Mouse (Mus musculus): Measurements from ENCODE around the gene Tekt4. TPM values are rescaled to one million over a fixed set of nuclear protein-coding genes. Genes with fewer than 3 reads are reported as not detected.

The Tekt4 gene
- polyA plus RNA-seq, 1 experiment from 2014 or later: not detected

- no peak for ATAC-seq (replicated peaks; ENCODE audit: low FRiP score, low read depth)
- 53% methylated on average over 7 of the region's 7 CpGs for WGBS
These were observed 54.6 kb downstream of the Tekt4 start for GRCm38 (mm10) chr17:25508860-25509577.

GRCm38 (mm10) chr17:25510074-25510830 is 55.8 kb downstream of the Tekt4 start:
- ATAC-seq (replicated peaks; ENCODE audit: low FRiP score, low read depth): no peak
- 57% methylated on average over 10 of the region's 10 CpGs for WGBS
- no peak for DNase-seq (ENCODE audit: low spot score)

More at GRCm38 (mm10) chr17:25508860-25509577, 54.6 kb downstream of the Tekt4 start:
- TF ChIP-seq CTCF (IDR thresholded peaks at IDR 0.05; ENCODE audit: low read depth): peak; percentile 60
- no peak overlapping the region for H3K4me3 ChIP-seq (replicated peaks; ENCODE audit: low read depth, low read length)
- H3K27ac ChIP-seq: no peak overlapping the region
- no peaks in the 10 kb centered on the region for H3K36me3 ChIP-seq (ENCODE audit: insufficient read depth, low read length)
- H3K9ac ChIP-seq (ENCODE audit: low read depth, low read length): no peak overlapping the region
- no peaks in the 10 kb centered on the region for H3K27me3 ChIP-seq (ENCODE audit: insufficient read depth, low read length)
- H3K4me2 ChIP-seq (ENCODE audit: low read length): no peak overlapping the region
- no peaks in the 10 kb centered on the region for H3K9me3 ChIP-seq (replicated peaks; ENCODE audit: low read length)
- peak; percentile 38 for DNase-seq (ENCODE audit: low spot score)
- no peaks in the 10 kb centered on the region for H3K4me1 ChIP-seq (replicated peaks; ENCODE audit: insufficient read depth, low read length)

GRCm38 (mm10) chr17:25511876-25512275 is 57.5 kb downstream of the Tekt4 start:
- Histone ChIP-seq H3K4me1 (replicated peaks; ENCODE audit: insufficient read depth, low read length) (no peaks in the 10 kb centered on the region), H3K36me3 (ENCODE audit: insufficient read depth, low read length) (no peaks in the 10 kb centered on the region), H3K9me3 (replicated peaks; ENCODE audit: low read length) (no peaks in the 10 kb centered on the region), H3K27me3 (ENCODE audit: insufficient read depth, low read length) (no peaks in the 10 kb centered on the region), H3K4me2 (ENCODE audit: low read length) (no peak overlapping the region), H3K27ac (no peak overlapping the region), H3K9ac (ENCODE audit: low read depth, low read length) (no peak overlapping the region), H3K4me3 (replicated peaks; ENCODE audit: low read depth, low read length) (no peak overlapping the region)
- DNase-seq (ENCODE audit: low spot score): no peak
- ATAC-seq (replicated peaks; ENCODE audit: low FRiP score, low read depth): no peak
- no peak for TF ChIP-seq CTCF (IDR thresholded peaks at IDR 0.05; ENCODE audit: low read depth)
- WGBS: 81% methylated on average over 3 of the region's 3 CpGs

More at GRCm38 (mm10) chr17:25510074-25510830, 55.8 kb downstream of the Tekt4 start:
- TF ChIP-seq CTCF (IDR thresholded peaks at IDR 0.05; ENCODE audit: low read depth): no peak
- Histone ChIP-seq H3K9me3 (replicated peaks; ENCODE audit: low read length) (no peaks in the 10 kb centered on the region), H3K4me1 (replicated peaks; ENCODE audit: insufficient read depth, low read length) (no peaks in the 10 kb centered on the region), H3K4me3 (replicated peaks; ENCODE audit: low read depth, low read length) (no peak overlapping the region), H3K9ac (ENCODE audit: low read depth, low read length) (no peak overlapping the region), H3K4me2 (ENCODE audit: low read length) (no peak overlapping the region), H3K36me3 (ENCODE audit: insufficient read depth, low read length) (no peaks in the 10 kb centered on the region), H3K27me3 (ENCODE audit: insufficient read depth, low read length) (no peaks in the 10 kb centered on the region), H3K27ac (no peak overlapping the region)

- WGBS: 93% methylated on average over 2 of the region's 2 CpGs
- Histone ChIP-seq H3K36me3 (ENCODE audit: insufficient read depth, low read length) (no peaks in the 10 kb centered on the region), H3K4me1 (replicated peaks; ENCODE audit: insufficient read depth, low read length) (no peaks in the 10 kb centered on the region), H3K9me3 (replicated peaks; ENCODE audit: low read length) (no peaks in the 10 kb centered on the region), H3K27me3 (ENCODE audit: insufficient read depth, low read length) (no peaks in the 10 kb centered on the region), H3K4me3 (replicated peaks; ENCODE audit: low read depth, low read length) (no peak overlapping the region), H3K4me2 (ENCODE audit: low read length) (no peak overlapping the region), H3K9ac (ENCODE audit: low read depth, low read length) (no peak overlapping the region), H3K27ac (no peak overlapping the region)
- DNase-seq (ENCODE audit: low spot score) (no peak), ATAC-seq (replicated peaks; ENCODE audit: low FRiP score, low read depth) (no peak)
- TF ChIP-seq CTCF (IDR thresholded peaks at IDR 0.05; ENCODE audit: low read depth): no peak
These were observed 59.6 kb downstream of the Tekt4 start for GRCm38 (mm10) chr17:25514055-25514454.

- 18% methylated on average over 5 of the region's 5 CpGs for WGBS
- no peak overlapping the region for H3K9ac ChIP-seq (ENCODE audit: low read depth, low read length)
- no peaks in the 10 kb centered on the region for H3K9me3 ChIP-seq (replicated peaks; ENCODE audit: low read length)
- H3K4me3 ChIP-seq (replicated peaks; ENCODE audit: low read depth, low read length): no peak overlapping the region
- H3K4me1 ChIP-seq (replicated peaks; ENCODE audit: insufficient read depth, low read length): no peaks in the 10 kb centered on the region
- H3K4me2 ChIP-seq (ENCODE audit: low read length): no peak overlapping the region
- DNase-seq (ENCODE audit: low spot score) (no peak), ATAC-seq (replicated peaks; ENCODE audit: low FRiP score, low read depth) (no peak)
- H3K27ac ChIP-seq: no peak overlapping the region
- no peaks in the 10 kb centered on the region for H3K36me3 ChIP-seq (ENCODE audit: insufficient read depth, low read length)
- H3K27me3 ChIP-seq (ENCODE audit: insufficient read depth, low read length): no peaks in the 10 kb centered on the region
- no peak for TF ChIP-seq CTCF (IDR thresholded peaks at IDR 0.05; ENCODE audit: low read depth)
These were observed 61.9 kb downstream of the Tekt4 start for GRCm38 (mm10) chr17:25516315-25516714.

GRCm38 (mm10) chr17:25518144-25518543 is 63.7 kb downstream of the Tekt4 start:
- no peak overlapping the region for H3K4me3 ChIP-seq (replicated peaks; ENCODE audit: low read depth, low read length)
- H3K9ac ChIP-seq (ENCODE audit: low read depth, low read length): no peak overlapping the region
- no peaks in the 10 kb centered on the region for H3K9me3 ChIP-seq (replicated peaks; ENCODE audit: low read length)
- ATAC-seq (replicated peaks; ENCODE audit: low FRiP score, low read depth) (no peak; the same call in 1 of the 2 replicates), DNase-seq (ENCODE audit: low spot score) (no peak)
- H3K4me2 ChIP-seq (ENCODE audit: low read length): no peak overlapping the region
- H3K27me3 ChIP-seq (ENCODE audit: insufficient read depth, low read length): no peaks in the 10 kb centered on the region
- no peak overlapping the region for H3K27ac ChIP-seq
- TF ChIP-seq CTCF (IDR thresholded peaks at IDR 0.05; ENCODE audit: low read depth): no peak
- H3K4me1 ChIP-seq (replicated peaks; ENCODE audit: insufficient read depth, low read length): no peaks in the 10 kb centered on the region
- 85% methylated on average over 17 of the region's 17 CpGs for WGBS
- no peaks in the 10 kb centered on the region for H3K36me3 ChIP-seq (ENCODE audit: insufficient read depth, low read length)

Measured in kidney, postnatal 0 days (tissue).